Mouse (Mus musculus): ENCODE results near the gene Cabp2. TPM values are rescaled to one million over a fixed set of nuclear protein-coding genes. Genes with fewer than 3 reads are reported as not detected.

Cabp2 gene
- polyA plus RNA-seq, 1 experiment from 2014 or later = not detected

DNA sequence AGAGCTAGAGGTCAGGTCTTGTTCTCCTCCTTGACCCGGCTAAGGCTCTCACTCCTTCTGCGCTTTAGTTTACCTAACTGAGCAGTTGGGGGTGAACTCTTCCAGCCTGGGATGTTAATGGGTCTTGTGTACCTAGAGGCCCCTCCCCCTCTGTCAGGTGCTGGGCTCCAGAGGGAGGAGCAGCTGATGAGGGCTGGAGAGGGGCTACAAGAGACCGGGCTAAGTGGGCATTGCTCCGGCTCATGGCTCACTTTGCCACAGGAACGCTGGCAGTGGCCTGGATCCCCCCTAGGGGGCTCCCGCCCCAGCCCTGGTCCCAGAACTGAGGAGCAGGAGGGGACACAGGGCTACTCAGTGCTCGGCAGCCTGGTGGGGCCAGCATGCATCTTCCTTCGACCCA, 2.4 kb downstream of the Cabp2 start:
- Histone ChIP-seq H3K9me3 (ENCODE audit: control insufficient read depth) (no peaks in the 10 kb centered on the region), H3K27ac (ENCODE audit: low read depth, low read length) (no peak overlapping the region), H3K4me1 (replicated peaks; ENCODE audit: control insufficient read depth, insufficient read depth, low read length) (no peaks in the 10 kb centered on the region), H3K4me2 (replicated peaks; ENCODE audit: low read depth) (no peak overlapping the region), H3K27me3 (replicated peaks; ENCODE audit: control insufficient read depth, insufficient read depth, low read length) (no peaks in the 10 kb centered on the region), H3K4me3 (ENCODE audit: low read depth, low read length) (no peak overlapping the region), H3K36me3 (ENCODE audit: control insufficient read depth, insufficient read depth) (no peaks in the 10 kb centered on the region), H3K9ac (ENCODE audit: low read depth, low read length) (no peak overlapping the region)
- no peak for ATAC-seq
- TF ChIP-seq CTCF (IDR thresholded peaks at IDR 0.05; ENCODE audit: low read depth) = no peak; the same call in 1 of the 2 replicates
- 40% methylated on average over 8 of the region's 8 CpGs for WGBS

- ATAC-seq = no peak
- no peaks in the 10 kb centered on the region for H3K4me1 ChIP-seq (replicated peaks; ENCODE audit: control insufficient read depth, insufficient read depth, low read length)
- H3K9ac ChIP-seq (ENCODE audit: low read depth, low read length) = no peak overlapping the region
- H3K27ac ChIP-seq (ENCODE audit: low read depth, low read length) = no peak overlapping the region
- no peak overlapping the region for H3K4me3 ChIP-seq (ENCODE audit: low read depth, low read length)
- H3K9me3 ChIP-seq (ENCODE audit: control insufficient read depth) = no peaks in the 10 kb centered on the region
- H3K27me3 ChIP-seq (replicated peaks; ENCODE audit: control insufficient read depth, insufficient read depth, low read length) = no peaks in the 10 kb centered on the region
- TF ChIP-seq CTCF (IDR thresholded peaks at IDR 0.05; ENCODE audit: low read depth) = peak; percentile 78
- no peaks in the 10 kb centered on the region for H3K36me3 ChIP-seq (ENCODE audit: control insufficient read depth, insufficient read depth)
- H3K4me2 ChIP-seq (replicated peaks; ENCODE audit: low read depth) = no peak overlapping the region
- WGBS = 92% methylated on average over 1 of the region's 1 CpGs
Measured at GRCm38 (mm10) chr19:4084984-4085383, 3.6 kb downstream of the Cabp2 start.

- no peaks in the 10 kb centered on the region for H3K36me3 ChIP-seq (ENCODE audit: control insufficient read depth, insufficient read depth)
- TF ChIP-seq CTCF (IDR thresholded peaks at IDR 0.05; ENCODE audit: low read depth) = no peak
- 91% methylated on average over 15 of the region's 15 CpGs for WGBS
- H3K9me3 ChIP-seq (ENCODE audit: control insufficient read depth) = no peaks in the 10 kb centered on the region
- no peak overlapping the region for H3K4me3 ChIP-seq (ENCODE audit: low read depth, low read length)
- no peak overlapping the region for H3K27ac ChIP-seq (ENCODE audit: low read depth, low read length)
- H3K9ac ChIP-seq (ENCODE audit: low read depth, low read length) = no peak overlapping the region
- no peaks in the 10 kb centered on the region for H3K27me3 ChIP-seq (replicated peaks; ENCODE audit: control insufficient read depth, insufficient read depth, low read length)
- no peaks in the 10 kb centered on the region for H3K4me1 ChIP-seq (replicated peaks; ENCODE audit: control insufficient read depth, insufficient read depth, low read length)
- ATAC-seq = no peak
- no peak overlapping the region for H3K4me2 ChIP-seq (replicated peaks; ENCODE audit: low read depth)
Measured at GRCm38 (mm10) chr19:4086156-4086555, 4.8 kb downstream of the Cabp2 start.

GRCm38 (mm10) chr19:4087090-4087489, 5.7 kb downstream of the Cabp2 start:
- H3K4me1 ChIP-seq (replicated peaks; ENCODE audit: control insufficient read depth, insufficient read depth, low read length) = no peaks in the 10 kb centered on the region
- H3K4me3 ChIP-seq (ENCODE audit: low read depth, low read length) = no peak overlapping the region
- no peaks in the 10 kb centered on the region for H3K36me3 ChIP-seq (ENCODE audit: control insufficient read depth, insufficient read depth)
- no peaks in the 10 kb centered on the region for H3K9me3 ChIP-seq (ENCODE audit: control insufficient read depth)
- H3K9ac ChIP-seq (ENCODE audit: low read depth, low read length) = no peak overlapping the region
- WGBS = 89% methylated on average over 5 of the region's 5 CpGs
- H3K4me2 ChIP-seq (replicated peaks; ENCODE audit: low read depth) = no peak overlapping the region
- no peak for ATAC-seq
- H3K27me3 ChIP-seq (replicated peaks; ENCODE audit: control insufficient read depth, insufficient read depth, low read length) = no peaks in the 10 kb centered on the region
- TF ChIP-seq CTCF (IDR thresholded peaks at IDR 0.05; ENCODE audit: low read depth) = no peak
- H3K27ac ChIP-seq (ENCODE audit: low read depth, low read length) = no peak overlapping the region

- Histone ChIP-seq H3K4me2 (replicated peaks; ENCODE audit: low read depth) (no peak overlapping the region), H3K27ac (ENCODE audit: low read depth, low read length) (no peak overlapping the region), H3K27me3 (replicated peaks; ENCODE audit: control insufficient read depth, insufficient read depth, low read length) (no peaks in the 10 kb centered on the region), H3K9ac (ENCODE audit: low read depth, low read length) (no peak overlapping the region), H3K4me1 (replicated peaks; ENCODE audit: control insufficient read depth, insufficient read depth, low read length) (no peaks in the 10 kb centered on the region), H3K9me3 (ENCODE audit: control insufficient read depth) (no peaks in the 10 kb centered on the region), H3K4me3 (ENCODE audit: low read depth, low read length) (no peak overlapping the region), H3K36me3 (ENCODE audit: control insufficient read depth, insufficient read depth) (no peaks in the 10 kb centered on the region)
- 35% methylated on average over 5 of the region's 5 CpGs for WGBS
- ATAC-seq = no peak
- no peak for TF ChIP-seq CTCF (IDR thresholded peaks at IDR 0.05; ENCODE audit: low read depth)
Measured at GRCm38 (mm10) chr19:4088146-4088545, 6.8 kb downstream of the Cabp2 start.

- TF ChIP-seq CTCF (IDR thresholded peaks at IDR 0.05; ENCODE audit: low read depth) = no peak
- Histone ChIP-seq H3K4me2 (replicated peaks; ENCODE audit: low read depth) (no peak overlapping the region), H3K4me3 (ENCODE audit: low read depth, low read length) (no peak overlapping the region), H3K9ac (ENCODE audit: low read depth, low read length) (no peak overlapping the region), H3K9me3 (ENCODE audit: control insufficient read depth) (no peaks in the 10 kb centered on the region), H3K36me3 (ENCODE audit: control insufficient read depth, insufficient read depth) (no peaks in the 10 kb centered on the region), H3K27me3 (replicated peaks; ENCODE audit: control insufficient read depth, insufficient read depth, low read length) (no peaks in the 10 kb centered on the region), H3K4me1 (replicated peaks; ENCODE audit: control insufficient read depth, insufficient read depth, low read length) (no peaks in the 10 kb centered on the region), H3K27ac (ENCODE audit: low read depth, low read length) (no peak overlapping the region)
- no peak for ATAC-seq
- 78% methylated on average over 6 of the region's 6 CpGs for WGBS
Measured at GRCm38 (mm10) chr19:4089128-4089527, 7.8 kb downstream of the Cabp2 start.

- no peak for ATAC-seq
- WGBS = 74% methylated on average over 3 of the region's 3 CpGs
- no peak overlapping the region for H3K9ac ChIP-seq (ENCODE audit: low read depth, low read length)
- no peak for TF ChIP-seq CTCF (IDR thresholded peaks at IDR 0.05; ENCODE audit: low read depth)
- no peaks in the 10 kb centered on the region for H3K9me3 ChIP-seq (ENCODE audit: control insufficient read depth)
- no peak overlapping the region for H3K4me2 ChIP-seq (replicated peaks; ENCODE audit: low read depth)
- H3K27me3 ChIP-seq (replicated peaks; ENCODE audit: control insufficient read depth, insufficient read depth, low read length) = no peaks in the 10 kb centered on the region
- no peaks in the 10 kb centered on the region for H3K36me3 ChIP-seq (ENCODE audit: control insufficient read depth, insufficient read depth)
- no peak overlapping the region for H3K4me3 ChIP-seq (ENCODE audit: low read depth, low read length)
- no peak overlapping the region for H3K27ac ChIP-seq (ENCODE audit: low read depth, low read length)
- H3K4me1 ChIP-seq (replicated peaks; ENCODE audit: control insufficient read depth, insufficient read depth, low read length) = no peaks in the 10 kb centered on the region
Measured at GRCm38 (mm10) chr19:4090446-4090845, 9.1 kb downstream of the Cabp2 start.

Measured in intestine, postnatal 0 days (tissue).